7 mouse cellular contexts compared by ENCODE assay signal in genomic region chr9:32031950-32032453, GRCm38 (mm10).
A peak's percentile ranks its signal among the peaks of the same experiment; 100 is the strongest.
DNase-seq lines count a peak whose midpoint lies in the region; ATAC-seq lines count a peak whose summit lies in the region.

No protein-coding gene starts in this region.

- peak overlapping the region; percentile 74 for H3K4me3 ChIP-seq in embryonic facial prominence, embryonic 13.5 days
- peak overlapping the region; percentile 77 for H3K4me3 ChIP-seq in heart, embryonic 10.5 days
- H3K4me3 ChIP-seq in kidney, embryonic 15.5 days (replicated peaks): peak overlapping the region; percentile 88
- H3K4me3 ChIP-seq in stomach, embryonic 15.5 days (replicated peaks): peak overlapping the region; percentile 80

- no peaks in the 10 kb centered on the region for H3K27me3 ChIP-seq in embryonic facial prominence, embryonic 13.5 days
- no peaks in the 10 kb centered on the region for H3K27me3 ChIP-seq in heart, embryonic 10.5 days (ENCODE audit: insufficient read depth, poor library complexity, severe bottlenecking)
- no peaks in the 10 kb centered on the region for H3K27me3 ChIP-seq in kidney, embryonic 15.5 days
- H3K27me3 ChIP-seq in stomach, embryonic 15.5 days (replicated peaks): no peaks in the 10 kb centered on the region

- ATAC-seq in embryonic facial prominence, embryonic 13.5 days (ENCODE audit: insufficient number of reproducible peaks, insufficient read depth, low FRiP score, low TSS enrichment, low read depth): peak; percentile 86
- ATAC-seq in kidney, embryonic 15.5 days (replicated peaks; ENCODE audit: low FRiP score): peak; percentile 88
- 0 out of 2 replicates have a peak, but pooled peaks have one; percentile 13 for ATAC-seq in monocyte, adult 5-6 weeks (replicated peaks; ENCODE audit: insufficient number of reproducible peaks, low FRiP score, low TSS enrichment, poor library complexity, severe bottlenecking)
- peak; percentile 88 for ATAC-seq in stomach, embryonic 15.5 days (ENCODE audit: insufficient read depth, low FRiP score, low read depth)

- peak overlapping the region; percentile 83 for H3K4me2 ChIP-seq in embryonic facial prominence, embryonic 13.5 days
- peak overlapping the region; percentile 73 for H3K4me2 ChIP-seq in kidney, embryonic 15.5 days
- peak overlapping the region; percentile 86 for H3K4me2 ChIP-seq in stomach, embryonic 15.5 days

- DNase-seq in brain, adult 2 months (ENCODE audit: low read depth, low spot score): peak; percentile 86
- peak; percentile 91 for DNase-seq in heart, embryonic 10.5 days (ENCODE audit: low spot score)
- peak; percentile 73 for DNase-seq in liver

- under 1% methylated on average over 51 of the region's 64 CpGs for WGBS in embryonic facial prominence, embryonic 13.5 days
- WGBS in heart, embryonic 10.5 days: 7% methylated on average over 56 of the region's 64 CpGs
- WGBS in kidney, embryonic 15.5 days: under 1% methylated on average over 37 of the region's 64 CpGs
- under 1% methylated on average over 64 of the region's 64 CpGs for WGBS in stomach, embryonic 15.5 days

- H3K27ac ChIP-seq in embryonic facial prominence, embryonic 13.5 days: peak overlapping the region; percentile 62
- H3K27ac ChIP-seq in heart, embryonic 10.5 days: peak overlapping the region; percentile 86
- H3K27ac ChIP-seq in kidney, embryonic 15.5 days: peak overlapping the region; percentile 66
- H3K27ac ChIP-seq in stomach, embryonic 15.5 days: peak overlapping the region; percentile 75

- no peaks in the 10 kb centered on the region for H3K36me3 ChIP-seq in embryonic facial prominence, embryonic 13.5 days
- no peaks in the 10 kb centered on the region for H3K36me3 ChIP-seq in heart, embryonic 10.5 days
- no peaks in the 10 kb centered on the region for H3K36me3 ChIP-seq in kidney, embryonic 15.5 days
- H3K36me3 ChIP-seq in stomach, embryonic 15.5 days: no peaks in the 10 kb centered on the region

- H3K9me3 ChIP-seq in embryonic facial prominence, embryonic 13.5 days: no peaks in the 10 kb centered on the region
- H3K9me3 ChIP-seq in heart, embryonic 10.5 days: no peaks in the 10 kb centered on the region
- no peaks in the 10 kb centered on the region for H3K9me3 ChIP-seq in kidney, embryonic 15.5 days (replicated peaks)
- no peaks in the 10 kb centered on the region for H3K9me3 ChIP-seq in stomach, embryonic 15.5 days

- peaks cover 25% of the 10 kb centered on the region for H3K4me1 ChIP-seq in embryonic facial prominence, embryonic 13.5 days
- peaks cover 56% of the 10 kb centered on the region for H3K4me1 ChIP-seq in heart, embryonic 10.5 days
- peaks cover 32% of the 10 kb centered on the region for H3K4me1 ChIP-seq in kidney, embryonic 15.5 days
- H3K4me1 ChIP-seq in stomach, embryonic 15.5 days: peaks cover 10% of the 10 kb centered on the region

- peak overlapping the region; percentile 91 for H3K9ac ChIP-seq in embryonic facial prominence, embryonic 13.5 days
- peak overlapping the region; percentile 80 for H3K9ac ChIP-seq in kidney, embryonic 15.5 days
- H3K9ac ChIP-seq in stomach, embryonic 15.5 days: peak overlapping the region; percentile 86

Comparison
In these comparisons a context has a peak if more than half of its experiments do, and no peak if none do; other contexts are left out.
1. Peak in every context shown above with its lines: DNase-seq, ATAC-seq, H3K4me3 ChIP-seq and H3K27ac ChIP-seq.
2. ATAC-seq: peak in every context shown above with its lines; median percentile 88 in kidney, embryonic 15.5 days; 88 in stomach, embryonic 15.5 days; 86 in embryonic facial prominence, embryonic 13.5 days; 13 in monocyte, adult 5-6 weeks.